Mouse (Mus musculus) liver, postnatal 0 days (tissue): Measurements from ENCODE around the gene B3galt5. TPM values are rescaled to one million over a fixed set of nuclear protein-coding genes. Genes with fewer than 3 reads are reported as not detected.
A peak's percentile ranks its signal among the peaks of the same experiment; 100 is the strongest.

Experiments used
- ATAC-seq: fragments of 200-750 bp; cut with Nextera tagmentation; 2 replicates; pipeline ENCODE4 v1.8.0; 2017; ENCODE audit warnings: mild to moderate bottlenecking, moderate library complexity
- DNase-seq: peaks from one replicate; pipeline ENCODE4 v3.0.0-alpha.2; 2016
- H3K27ac ChIP-seq: fragments of 300-500 bp; sonication (generic); 2 replicates; pipeline ENCODE4 v1.5.1; 2014; ENCODE audit warnings: antibody characterized with exemption, moderate library complexity, mild to moderate bottlenecking, low read depth
- H3K27me3 ChIP-seq: fragments of 300-500 bp; sonication (generic); 2 replicates; pipeline ENCODE4 v1.6.1; 2014; ENCODE audit warnings: low read length, control low read depth, mixed read lengths; ENCODE audit not compliant: insufficient read depth
- H3K36me3 ChIP-seq: fragments of 300-500 bp; sonication (generic); replicated peaks from 2 replicates; pipeline ENCODE4 v1.6.1; 2014; ENCODE audit warnings: mild to moderate bottlenecking, control low read depth, low read length, moderate library complexity, mixed read lengths; ENCODE audit not compliant: insufficient read depth
- H3K4me1 ChIP-seq: fragments of 300-500 bp; sonication (generic); 2 replicates; pipeline ENCODE4 v1.6.1; 2014; ENCODE audit warnings: antibody characterized with exemption, mild to moderate bottlenecking, control low read depth; ENCODE audit not compliant: insufficient read depth
- H3K4me2 ChIP-seq: fragments of 300-500 bp; sonication (generic); 2 replicates; pipeline ENCODE4 v1.6.1; 2014; ENCODE audit warnings: low read depth, mild to moderate bottlenecking, low read length, moderate library complexity, mixed read lengths
- H3K4me3 ChIP-seq: fragments of 300-500 bp; sonication (generic); 2 replicates; pipeline ENCODE4 v1.5.1; 2014; ENCODE audit warnings: low read depth, low read length
- H3K9ac ChIP-seq: fragments of 300-500 bp; sonication (generic); replicated peaks from 2 replicates; pipeline ENCODE4 v1.6.1; 2014; ENCODE audit warnings: mild to moderate bottlenecking, moderate library complexity
- H3K9me3 ChIP-seq: fragments of 300-500 bp; sonication (generic); 2 replicates; pipeline ENCODE4 v1.6.1; 2016; ENCODE audit warnings: mild to moderate bottlenecking, control low read depth, low read length, mixed read lengths
- CTCF ChIP-seq: sonication (generic); IDR thresholded peaks from 2 replicates; pipeline ENCODE4 v1.5.1; 2016; ENCODE audit warnings: antibody characterized with exemption, low read depth
- EP300 ChIP-seq: IDR thresholded peaks from 2 replicates; pipeline ENCODE4 v1.6.1; 2016; ENCODE audit warnings: antibody characterized with exemption, low read depth, mild to moderate bottlenecking
- WGBS: fragments of 180-500 bp; shearing (Covaris S2); extraction: QIAGEN DNeasy Blood & Tissue Kit; methylation state at CpG from one replicate; pipeline ENCODE4 v1.1.7; 2014; ENCODE audit not compliant: insufficient replicate concordance; 5-methylcytosine and 5-hydroxymethylcytosine counted together
- polyA plus RNA-seq: library from polyadenylated mRNA; unstranded; fragments of >200 nt; fragmentation: Nextera tagmentation; extraction: Ambion mirVana; gene quantifications from 2 replicates; pipeline ENCODE4 v1.2.1, GENCODE M21; 2015

Gene B3galt5
- polyA plus RNA-seq, 1 experiment from 2014 or later = not detected

- 71% methylated on average over 11 of the region's 11 CpGs for WGBS
Observed at GRCm38 (mm10) chr16:96201485-96202232, 33.9 kb upstream of the B3galt5 start.

GRCm38 (mm10) chr16:96209789-96210188 lies 25.8 kb upstream of the B3galt5 start:
- ATAC-seq = no peak
- no peaks in the 10 kb centered on the region for H3K36me3 ChIP-seq
- no peak overlapping the region for H3K4me2 ChIP-seq
- H3K4me3 ChIP-seq = no peak overlapping the region
- H3K27me3 ChIP-seq = no peaks in the 10 kb centered on the region
- TF ChIP-seq CTCF = no peak
- no peak for TF ChIP-seq EP300
- H3K9ac ChIP-seq = no peak overlapping the region
- H3K9me3 ChIP-seq = no peaks in the 10 kb centered on the region
- H3K27ac ChIP-seq = no peak overlapping the region
- no peaks in the 10 kb centered on the region; the same call in 1 of the 2 replicates for H3K4me1 ChIP-seq
- WGBS = 79% methylated on average over 10 of the region's 10 CpGs
- no peak for DNase-seq

More at GRCm38 (mm10) chr16:96201485-96202232, 33.9 kb upstream of the B3galt5 start:
- H3K4me2 ChIP-seq = no peak overlapping the region
- H3K27me3 ChIP-seq = no peaks in the 10 kb centered on the region
- H3K9me3 ChIP-seq = no peaks in the 10 kb centered on the region
- ATAC-seq (no peak), DNase-seq (no peak)
- peaks cover 8% of the 10 kb centered on the region; the same call in 1 of the 2 replicates for H3K4me1 ChIP-seq
- TF ChIP-seq EP300 = no peak
- no peak for TF ChIP-seq CTCF
- H3K27ac ChIP-seq = no peak overlapping the region
- H3K36me3 ChIP-seq = no peaks in the 10 kb centered on the region
- no peak overlapping the region for H3K9ac ChIP-seq
- H3K4me3 ChIP-seq = no peak overlapping the region

- DNase-seq = no peak
- Histone ChIP-seq H3K27me3 (no peaks in the 10 kb centered on the region), H3K9me3 (no peaks in the 10 kb centered on the region), H3K9ac (no peak overlapping the region), H3K4me2 (no peak overlapping the region), H3K4me1 (no peaks in the 10 kb centered on the region; the same call in 1 of the 2 replicates), H3K4me3 (no peak overlapping the region), H3K36me3 (no peaks in the 10 kb centered on the region), H3K27ac (no peak overlapping the region)
- WGBS = 69% methylated on average over 7 of the region's 7 CpGs
- TF ChIP-seq EP300 (no peak), CTCF (no peak)
- ATAC-seq = no peak
Observed at GRCm38 (mm10) chr16:96210856-96211255, 24.7 kb upstream of the B3galt5 start.

- Histone ChIP-seq H3K9ac (no peak overlapping the region), H3K9me3 (no peaks in the 10 kb centered on the region), H3K36me3 (no peaks in the 10 kb centered on the region), H3K4me2 (no peak overlapping the region), H3K4me1 (no peaks in the 10 kb centered on the region; the same call in 1 of the 2 replicates), H3K27ac (no peak overlapping the region), H3K4me3 (no peak overlapping the region), H3K27me3 (no peaks in the 10 kb centered on the region)
- ATAC-seq = no peak
- WGBS = 91% methylated on average over 4 of the region's 4 CpGs
- TF ChIP-seq EP300 = no peak
- TF ChIP-seq CTCF = no peak
- DNase-seq = no peak
Observed at GRCm38 (mm10) chr16:96213027-96213426, 22.6 kb upstream of the B3galt5 start.

GRCm38 (mm10) chr16:96221491-96221890 lies 14.1 kb upstream of the B3galt5 start:
- Histone ChIP-seq H3K27ac (no peak overlapping the region), H3K4me1 (no peaks in the 10 kb centered on the region), H3K4me2 (no peak overlapping the region), H3K9ac (no peak overlapping the region), H3K9me3 (no peaks in the 10 kb centered on the region), H3K36me3 (no peaks in the 10 kb centered on the region), H3K27me3 (no peaks in the 10 kb centered on the region), H3K4me3 (no peak overlapping the region)
- TF ChIP-seq EP300 (no peak), CTCF (0 out of 2 replicates have a peak, but pooled peaks have one; percentile 3)
- WGBS = 56% methylated on average over 5 of the region's 5 CpGs
- ATAC-seq (no peak), DNase-seq (no peak)

- Histone ChIP-seq H3K9me3 (no peaks in the 10 kb centered on the region), H3K27ac (no peak overlapping the region), H3K4me2 (no peak overlapping the region), H3K27me3 (no peaks in the 10 kb centered on the region), H3K4me1 (no peaks in the 10 kb centered on the region), H3K9ac (no peak overlapping the region), H3K36me3 (no peaks in the 10 kb centered on the region), H3K4me3 (no peak overlapping the region)
- 71% methylated on average over 3 of the region's 3 CpGs for WGBS
- DNase-seq = no peak
- no peak for ATAC-seq
- TF ChIP-seq CTCF = no peak
- TF ChIP-seq EP300 = no peak
Observed at GRCm38 (mm10) chr16:96221959-96222358, 13.6 kb upstream of the B3galt5 start.
